Mouse (Mus musculus) kidney, embryonic 15.5 days (tissue): ENCODE measurements around the gene Gpr87. TPM values are rescaled to one million over a fixed set of nuclear protein-coding genes. Genes with fewer than 3 reads are reported as not detected.
A peak's percentile ranks its signal among the peaks of the same experiment; 100 is the strongest.

Experiments used
- ATAC-seq: fragments of 200-750 bp; cut with Nextera tagmentation; replicated peaks from 2 replicates; pipeline ENCODE4 v1.8.0; 2017; ENCODE audit warnings: moderate TSS enrichment; ENCODE audit not compliant: low FRiP score
- H3K27ac ChIP-seq: fragments of 300-500 bp; sonication (generic); 2 replicates; pipeline ENCODE4 v1.5.1; 2015; ENCODE audit warnings: mild to moderate bottlenecking, inconsistent platforms
- H3K27me3 ChIP-seq: fragments of 300-500 bp; sonication (generic); 2 replicates; pipeline ENCODE4 v1.6.1; 2015; ENCODE audit warnings: inconsistent platforms
- H3K36me3 ChIP-seq: fragments of 300-500 bp; sonication (generic); 2 replicates; pipeline ENCODE4 v1.6.1; 2015; ENCODE audit warnings: inconsistent platforms
- H3K4me1 ChIP-seq: fragments of 300-500 bp; sonication (generic); 2 replicates; pipeline ENCODE4 v1.6.1; 2015; ENCODE audit warnings: inconsistent platforms
- H3K4me2 ChIP-seq: fragments of 300-500 bp; sonication (generic); 2 replicates; pipeline ENCODE4 v1.6.1; 2015; ENCODE audit warnings: moderate library complexity, mild to moderate bottlenecking, inconsistent platforms
- H3K4me3 ChIP-seq: fragments of 300-500 bp; sonication (generic); replicated peaks from 2 replicates; pipeline ENCODE4 v1.5.1; 2015; ENCODE audit warnings: mild to moderate bottlenecking, inconsistent platforms
- H3K9ac ChIP-seq: fragments of 300-500 bp; sonication (generic); 2 replicates; pipeline ENCODE4 v1.6.1; 2015; ENCODE audit warnings: mild to moderate bottlenecking, inconsistent platforms
- H3K9me3 ChIP-seq: fragments of 300-500 bp; sonication (generic); replicated peaks from 2 replicates; pipeline ENCODE4 v1.6.1; 2016; ENCODE audit warnings: inconsistent platforms
- WGBS: fragments of 180-500 bp; shearing (Covaris S2); methylation state at CpG from one replicate; pipeline ENCODE4 v1.1.7; 2015; ENCODE audit warnings: mixed read lengths; 5-methylcytosine and 5-hydroxymethylcytosine counted together
- polyA plus RNA-seq: library from polyadenylated mRNA; unstranded; fragments of >200 nt; fragmentation: Nextera tagmentation; extraction: Ambion mirVana; gene quantifications from 2 replicates; pipeline ENCODE4 v1.2.1, GENCODE M21; 2015

Gpr87 gene
- polyA plus RNA-seq, 1 experiment from 2014 or later: not detected

DNA sequence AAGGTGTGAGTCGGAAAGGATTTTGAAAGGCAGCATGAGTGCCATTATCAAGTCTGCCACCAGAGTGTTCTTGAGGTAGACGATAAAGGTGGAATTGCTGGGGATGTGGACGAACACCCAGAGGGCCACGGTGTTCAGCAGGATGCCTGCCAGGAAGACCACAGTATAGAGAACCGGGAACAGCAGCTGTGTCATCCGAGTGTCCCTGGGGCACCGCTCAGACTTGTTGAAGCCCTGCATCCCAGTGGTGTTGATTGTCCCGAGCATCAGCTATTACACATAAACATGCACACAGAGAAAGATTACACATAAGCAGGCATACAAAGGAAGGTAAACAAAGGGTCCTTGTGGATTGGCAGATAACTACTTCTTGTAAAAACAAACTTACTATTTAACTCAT lies 15.2 kb upstream of the Gpr87 start:
- no peak for ATAC-seq
- no peak overlapping the region for H3K4me3 ChIP-seq
- no peaks in the 10 kb centered on the region for H3K27me3 ChIP-seq
- H3K27ac ChIP-seq: no peak overlapping the region
- H3K9me3 ChIP-seq: no peaks in the 10 kb centered on the region
- WGBS: 75% methylated on average over 8 of the region's 8 CpGs
- no peak overlapping the region for H3K4me2 ChIP-seq
- H3K36me3 ChIP-seq: no peaks in the 10 kb centered on the region
- H3K4me1 ChIP-seq: peaks cover 5% of the 10 kb centered on the region
- no peak overlapping the region for H3K9ac ChIP-seq

DNA sequence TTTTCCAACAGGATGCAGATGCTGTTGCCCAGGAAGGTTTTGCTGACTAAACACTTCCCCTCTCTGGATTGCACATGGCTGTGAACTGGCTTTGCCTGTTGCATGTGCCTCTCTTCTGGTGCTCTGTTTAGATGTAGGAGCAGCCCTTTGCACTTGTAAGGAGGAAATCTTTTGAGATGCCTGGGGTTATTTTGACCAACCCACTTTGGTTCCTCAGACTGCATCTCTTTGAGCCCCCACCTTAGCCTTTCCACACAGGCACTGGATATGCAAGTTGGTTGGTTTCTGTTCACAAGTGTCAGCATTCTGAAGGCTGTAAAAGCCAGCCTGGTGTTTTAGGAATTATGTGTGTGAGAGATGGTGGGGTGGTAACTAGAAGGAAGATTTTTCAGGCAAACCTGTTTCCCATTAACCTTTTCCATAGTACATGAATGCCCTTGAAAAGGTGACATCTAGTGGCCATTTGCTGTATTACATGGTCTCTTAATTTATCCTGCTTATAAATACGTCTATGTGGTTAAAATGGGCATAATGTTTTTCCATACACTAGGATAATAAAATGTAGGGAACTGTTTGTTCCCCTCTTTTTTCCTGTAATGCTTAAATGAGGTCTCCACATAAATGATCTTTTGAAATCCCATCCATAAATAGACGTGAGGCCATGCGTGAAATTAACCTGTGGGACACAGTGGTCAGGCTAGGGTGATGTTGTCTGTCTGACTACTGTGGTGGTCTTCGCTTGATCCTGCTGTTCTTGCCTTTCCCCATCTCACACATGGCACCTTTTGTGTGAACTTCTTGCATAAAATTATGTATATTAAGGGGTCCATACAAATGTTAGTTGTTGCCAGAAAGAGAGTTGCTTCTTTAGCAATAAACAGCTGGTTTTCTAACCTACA lies 14.0 kb upstream of the Gpr87 start:
- 67% methylated on average over 4 of the region's 4 CpGs for WGBS
- no peaks in the 10 kb centered on the region for H3K9me3 ChIP-seq
- H3K4me2 ChIP-seq: no peak overlapping the region
- no peak overlapping the region for H3K9ac ChIP-seq
- H3K4me1 ChIP-seq: peaks cover 5% of the 10 kb centered on the region
- H3K27me3 ChIP-seq: no peaks in the 10 kb centered on the region
- no peaks in the 10 kb centered on the region for H3K36me3 ChIP-seq
- no peak overlapping the region for H3K27ac ChIP-seq
- peak; percentile 54; the same call in 1 of the 2 replicates for ATAC-seq
- no peak overlapping the region for H3K4me3 ChIP-seq

DNA sequence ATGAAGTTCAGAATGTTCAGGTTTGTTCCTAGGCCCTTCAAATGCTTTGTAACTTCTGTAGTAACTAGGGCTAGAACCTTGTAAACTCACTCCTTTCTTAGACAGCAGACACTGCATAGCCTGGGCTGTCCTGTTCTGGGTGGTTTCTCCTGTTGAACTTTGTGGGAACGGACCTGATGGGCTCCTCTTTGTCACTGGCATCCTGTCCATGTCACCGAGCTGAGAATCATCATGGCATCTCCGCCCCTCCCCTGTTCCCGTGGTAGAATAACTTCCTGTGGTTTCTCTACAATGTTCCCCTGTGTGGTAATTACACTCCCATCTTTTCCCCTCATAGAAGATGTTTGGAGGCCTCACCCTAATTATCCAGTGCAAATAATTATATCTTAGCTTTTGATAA lies 11.0 kb upstream of the Gpr87 start:
- Histone ChIP-seq H3K4me2 (no peak overlapping the region), H3K4me1 (peaks cover 5% of the 10 kb centered on the region), H3K9me3 (no peaks in the 10 kb centered on the region), H3K4me3 (no peak overlapping the region), H3K36me3 (no peaks in the 10 kb centered on the region), H3K9ac (no peak overlapping the region), H3K27me3 (no peaks in the 10 kb centered on the region), H3K27ac (no peak overlapping the region)
- ATAC-seq: no peak
- WGBS: 63% methylated on average over 4 of the region's 4 CpGs

DNA sequence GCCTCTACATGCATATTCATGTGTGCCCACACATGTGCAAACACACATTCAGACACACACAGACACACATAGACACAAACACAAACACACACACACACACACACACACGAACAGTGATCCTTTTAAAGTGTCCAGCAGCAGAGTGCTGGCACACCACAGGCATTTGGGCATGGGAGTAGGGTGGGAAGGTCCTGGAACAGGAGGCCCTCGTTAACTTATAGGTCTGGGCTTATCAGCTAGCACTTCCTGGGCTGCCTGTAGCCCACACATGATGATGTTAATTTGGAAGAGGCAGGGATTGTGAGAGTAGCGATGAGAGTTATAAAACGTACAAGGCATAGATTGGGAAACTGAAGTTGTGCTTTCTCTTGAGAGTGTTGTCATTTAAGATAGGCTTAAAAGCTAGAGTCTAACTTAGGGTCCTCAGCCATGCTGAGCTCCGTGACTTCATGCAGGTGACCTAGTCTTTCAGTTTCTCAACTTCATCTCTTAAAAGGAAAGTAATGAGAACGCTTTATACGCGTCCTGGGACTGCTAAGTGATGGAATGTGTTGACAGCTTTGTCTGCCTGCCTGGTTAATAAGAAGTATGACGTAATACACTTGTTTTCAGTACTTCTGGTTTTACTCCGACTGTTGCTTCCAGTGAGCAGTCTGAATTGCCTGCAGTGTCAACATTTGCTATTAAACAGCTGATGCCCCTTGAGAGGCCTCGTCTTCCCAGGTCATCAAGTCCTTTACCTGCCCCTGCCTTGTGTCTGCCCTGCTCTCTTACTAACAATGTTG lies 10.0 kb upstream of the Gpr87 start:
- ATAC-seq: no peak
- Histone ChIP-seq H3K9ac (no peak overlapping the region), H3K36me3 (no peaks in the 10 kb centered on the region), H3K27ac (no peak overlapping the region), H3K27me3 (no peaks in the 10 kb centered on the region), H3K9me3 (no peaks in the 10 kb centered on the region), H3K4me1 (peaks cover 5% of the 10 kb centered on the region), H3K4me3 (no peak overlapping the region), H3K4me2 (no peak overlapping the region)
- 73% methylated on average over 11 of the region's 11 CpGs for WGBS

DNA sequence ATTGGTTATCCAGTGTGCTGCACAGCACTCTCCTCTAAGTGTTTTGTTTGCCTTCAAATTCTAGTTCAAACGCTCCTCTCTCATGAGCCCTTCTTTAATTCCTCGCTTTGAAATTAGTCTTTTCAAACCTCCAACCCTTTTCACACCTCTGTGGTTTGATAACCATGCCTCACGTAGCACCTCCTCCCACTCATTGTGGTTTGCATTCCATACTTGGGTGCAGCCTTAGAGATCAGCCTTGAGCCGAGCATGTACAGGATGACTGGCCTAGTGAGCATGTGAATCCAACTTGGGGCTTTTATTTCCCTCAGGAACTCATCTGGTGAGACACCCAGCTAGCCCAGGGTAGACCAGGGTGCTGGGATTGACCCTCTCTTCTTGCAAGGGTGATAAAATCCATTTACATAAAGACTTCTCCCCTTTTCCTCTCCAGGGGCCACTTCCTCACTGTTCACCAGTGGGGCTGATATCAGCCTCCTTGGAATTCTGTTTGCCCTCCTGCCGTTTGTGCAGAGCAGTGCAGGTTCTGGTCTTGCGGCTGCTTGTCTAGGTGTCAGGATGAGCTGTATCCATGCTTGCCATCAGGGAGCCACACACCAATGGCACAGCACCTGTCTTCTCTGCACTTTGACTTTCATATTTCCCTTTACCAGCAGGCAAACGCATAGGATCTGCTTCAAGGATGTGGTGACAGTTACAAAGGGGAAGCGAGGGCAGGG lies 9.1 kb upstream of the Gpr87 start:
- Histone ChIP-seq H3K4me3 (no peak overlapping the region), H3K4me2 (no peak overlapping the region), H3K27me3 (no peaks in the 10 kb centered on the region), H3K9me3 (no peaks in the 10 kb centered on the region), H3K27ac (no peak overlapping the region), H3K36me3 (no peaks in the 10 kb centered on the region), H3K4me1 (peaks cover 5% of the 10 kb centered on the region), H3K9ac (no peak overlapping the region)
- 71% methylated on average over 8 of the region's 8 CpGs for WGBS
- no peak for ATAC-seq

DNA sequence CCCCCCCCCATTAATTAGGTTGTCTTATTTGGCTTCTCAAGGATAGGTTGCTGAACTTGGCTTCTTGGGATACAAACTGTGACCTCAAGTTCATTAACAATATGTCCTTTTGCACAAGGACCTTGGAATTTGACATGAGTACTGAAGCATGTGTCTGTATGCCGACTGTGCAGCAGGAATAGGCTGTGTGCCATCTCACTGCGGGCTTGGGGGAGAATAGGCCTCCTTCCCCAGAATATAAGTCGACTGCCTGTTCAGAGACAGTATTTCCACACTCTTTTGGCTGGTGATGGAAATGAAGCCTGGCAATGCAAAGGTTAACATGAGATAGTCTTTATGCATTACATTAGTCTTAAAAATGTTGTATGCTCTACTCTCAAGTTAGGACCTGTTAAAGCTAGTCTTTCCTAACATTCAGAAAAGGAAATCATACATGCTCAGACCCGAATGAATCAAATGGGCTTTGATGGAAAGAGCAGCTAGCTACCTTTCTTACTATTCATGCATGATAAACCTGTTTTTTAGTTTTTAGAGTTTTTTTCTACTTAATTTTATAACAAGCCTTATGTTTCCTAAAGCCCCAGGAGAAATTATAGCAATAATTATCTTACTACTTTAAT lies 2.5 kb upstream of the Gpr87 start:
- Histone ChIP-seq H3K36me3 (no peaks in the 10 kb centered on the region), H3K4me2 (no peak overlapping the region), H3K27ac (no peak overlapping the region), H3K9ac (no peak overlapping the region), H3K4me1 (no peaks in the 10 kb centered on the region), H3K9me3 (no peaks in the 10 kb centered on the region), H3K27me3 (no peaks in the 10 kb centered on the region), H3K4me3 (no peak overlapping the region)
- no peak for ATAC-seq
- 74% methylated on average over 4 of the region's 4 CpGs for whole genome bisulfite sequencing

DNA sequence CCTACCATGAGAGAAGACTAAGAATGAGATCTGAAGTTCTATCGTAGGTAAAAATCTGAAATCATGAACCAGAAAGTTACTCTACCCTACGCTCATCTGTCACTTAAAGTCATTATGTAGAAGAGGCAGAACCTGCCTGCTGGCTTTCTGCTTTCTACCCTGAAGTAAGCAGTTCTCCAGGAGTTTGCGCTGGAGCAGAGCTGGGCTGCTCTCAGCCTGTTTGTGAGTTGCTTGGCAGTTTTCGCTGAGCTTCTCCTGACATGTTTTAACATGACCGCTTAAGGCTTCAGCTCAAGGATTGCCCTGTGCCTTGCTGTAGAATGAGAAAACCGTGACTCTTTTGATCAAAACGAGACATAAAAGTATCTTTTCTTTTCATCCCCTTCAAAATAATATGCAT lies 805 bp downstream of the Gpr87 start:
- H3K4me1 ChIP-seq: no peaks in the 10 kb centered on the region
- WGBS: 90% methylated on average over 7 of the region's 7 CpGs

DNA sequence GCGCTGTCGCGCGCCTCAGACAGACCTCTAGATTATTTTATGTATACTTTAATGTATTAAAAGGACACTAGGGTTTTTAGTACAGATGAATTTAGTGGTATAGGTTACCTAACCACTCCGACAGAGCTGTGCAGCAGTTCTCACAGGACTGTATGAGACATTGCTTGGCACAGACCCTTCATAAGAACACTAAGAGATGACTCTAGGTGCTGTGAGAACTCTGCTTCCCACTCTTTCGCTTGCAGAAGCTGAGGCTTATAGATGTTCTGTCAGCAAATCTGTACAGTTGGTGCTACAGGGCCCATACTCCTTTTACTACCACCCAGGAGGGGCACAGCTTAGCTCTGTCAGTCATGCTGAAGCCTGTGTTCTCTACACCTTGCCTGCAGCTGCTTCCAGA lies 3.2 kb downstream of the Gpr87 start:
- WGBS: 91% methylated on average over 6 of the region's 6 CpGs
- no peak overlapping the region for H3K27ac ChIP-seq

More for the DNA sequence above, 805 bp downstream of the Gpr87 start:
- Histone ChIP-seq H3K9ac (no peak overlapping the region), H3K36me3 (no peaks in the 10 kb centered on the region), H3K27me3 (no peaks in the 10 kb centered on the region), H3K27ac (no peak overlapping the region), H3K9me3 (no peaks in the 10 kb centered on the region), H3K4me2 (no peak overlapping the region), H3K4me3 (no peak overlapping the region)
- no peak for ATAC-seq

DNA sequence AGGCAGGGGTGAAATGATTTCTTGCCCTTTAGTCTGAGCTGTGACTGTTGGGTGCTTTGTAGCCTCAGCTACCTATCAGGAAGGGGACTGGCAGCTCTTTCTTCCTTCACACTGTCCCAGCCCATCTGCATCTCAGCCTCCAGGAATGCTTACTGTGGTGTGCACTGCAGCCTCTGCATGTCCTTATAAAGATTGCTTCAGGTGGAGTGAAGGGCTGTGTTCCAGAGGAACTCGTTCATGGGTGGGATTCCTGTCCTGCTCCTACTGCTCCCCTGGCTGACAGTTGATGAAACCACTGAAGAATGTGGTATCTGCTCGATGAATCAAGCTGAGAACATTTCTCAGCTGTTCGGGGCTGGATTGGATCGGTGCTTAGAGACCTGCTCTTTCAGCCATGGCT lies 7.6 kb downstream of the Gpr87 start:
- no peak overlapping the region for H3K4me2 ChIP-seq
- H3K27me3 ChIP-seq: no peaks in the 10 kb centered on the region
- H3K9ac ChIP-seq: no peak overlapping the region
- H3K9me3 ChIP-seq: no peaks in the 10 kb centered on the region
- no peaks in the 10 kb centered on the region for H3K36me3 ChIP-seq
- no peak overlapping the region for H3K4me3 ChIP-seq
- no peak overlapping the region for H3K27ac ChIP-seq
- no peak for ATAC-seq
- no peaks in the 10 kb centered on the region for H3K4me1 ChIP-seq
- WGBS: 77% methylated on average over 4 of the region's 4 CpGs

More for the DNA sequence above, 3.2 kb downstream of the Gpr87 start:
- Histone ChIP-seq H3K4me2 (no peak overlapping the region), H3K9ac (no peak overlapping the region), H3K4me3 (no peak overlapping the region), H3K4me1 (no peaks in the 10 kb centered on the region), H3K27me3 (no peaks in the 10 kb centered on the region), H3K9me3 (no peaks in the 10 kb centered on the region), H3K36me3 (no peaks in the 10 kb centered on the region)
- no peak for ATAC-seq

DNA sequence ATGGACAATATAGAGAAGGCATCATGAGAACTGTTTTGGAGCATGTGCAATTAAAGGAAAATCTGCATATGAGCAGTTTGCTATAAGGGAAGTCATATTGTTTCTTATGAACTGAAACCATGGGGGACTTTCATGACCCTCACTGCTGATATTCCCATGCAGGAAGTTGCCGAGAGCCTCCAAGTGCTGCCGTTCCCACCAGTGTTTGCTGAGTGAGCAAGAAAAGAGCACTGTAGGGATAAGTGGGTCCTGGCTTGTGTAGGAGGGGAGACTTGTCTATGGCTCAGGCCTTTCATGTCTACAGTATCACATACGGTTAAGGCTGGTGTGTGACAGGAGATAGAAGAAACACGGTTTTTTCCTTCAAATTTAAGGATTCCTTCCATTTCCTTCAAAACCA lies 9.2 kb downstream of the Gpr87 start:
- no peak overlapping the region for H3K4me3 ChIP-seq
- H3K9ac ChIP-seq: no peak overlapping the region
- no peak overlapping the region for H3K27ac ChIP-seq

DNA sequence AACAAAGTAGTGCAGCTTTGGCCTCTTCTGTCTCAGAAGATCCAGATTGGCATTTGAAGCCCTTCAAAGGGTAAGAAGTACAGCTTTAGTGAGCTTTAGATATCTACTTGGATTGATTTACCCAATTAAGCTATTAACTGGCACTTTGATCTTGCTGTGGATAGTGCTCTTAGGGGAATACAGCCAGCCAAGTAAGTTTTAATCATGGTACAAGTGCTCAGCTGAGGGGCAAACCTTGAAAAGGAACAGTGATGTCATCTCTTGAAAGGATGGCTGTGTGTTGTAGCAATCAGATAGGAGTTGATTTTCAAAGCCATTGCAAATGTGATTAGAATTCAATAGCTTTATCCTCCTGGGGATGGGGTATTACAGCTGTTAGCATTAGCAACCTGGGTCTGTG lies 12.8 kb downstream of the Gpr87 start:
- H3K4me2 ChIP-seq: no peak overlapping the region
- ATAC-seq: no peak
- H3K4me3 ChIP-seq: no peak overlapping the region
- no peaks in the 10 kb centered on the region for H3K27me3 ChIP-seq
- no peaks in the 10 kb centered on the region for H3K9me3 ChIP-seq
- no peak overlapping the region for H3K27ac ChIP-seq
- H3K9ac ChIP-seq: no peak overlapping the region
- no peaks in the 10 kb centered on the region for H3K4me1 ChIP-seq
- H3K36me3 ChIP-seq: no peaks in the 10 kb centered on the region

More for the DNA sequence above, 9.2 kb downstream of the Gpr87 start:
- Histone ChIP-seq H3K36me3 (no peaks in the 10 kb centered on the region), H3K4me2 (no peak overlapping the region), H3K27me3 (no peaks in the 10 kb centered on the region), H3K9me3 (no peaks in the 10 kb centered on the region), H3K4me1 (no peaks in the 10 kb centered on the region)
- 84% methylated on average over 4 of the region's 4 CpGs for WGBS
- no peak for ATAC-seq
